Mouse (Mus musculus) stomach, postnatal 0 days (tissue): Measurements from ENCODE around the gene Col25a1. TPM values are rescaled to one million over a fixed set of nuclear protein-coding genes. Genes with fewer than 3 reads are reported as not detected.

Experiments
- ATAC-seq: fragments of 200-750 bp; cut with Nextera tagmentation; 2 replicates; pipeline ENCODE4 v1.8.0; 2017; ENCODE audit not compliant: low FRiP score, low TSS enrichment
- DNase-seq: peaks from one replicate; pipeline ENCODE4 v3.0.0-alpha.2; 2016; ENCODE audit warnings: low spot score
- H3K27ac ChIP-seq: fragments of 300-500 bp; sonication (generic); replicated peaks from 2 replicates; pipeline ENCODE4 v1.5.1; 2014; ENCODE audit warnings: mild to moderate bottlenecking, control low read depth
- H3K27me3 ChIP-seq: fragments of 300-500 bp; sonication (generic); 2 replicates; pipeline ENCODE4 v1.6.1; 2014; ENCODE audit warnings: low read length; ENCODE audit not compliant: control insufficient read depth, insufficient read depth
- H3K36me3 ChIP-seq: fragments of 300-500 bp; sonication (generic); 2 replicates; pipeline ENCODE4 v1.6.1; 2014; ENCODE audit warnings: low read length, mixed read lengths; ENCODE audit not compliant: control insufficient read depth, insufficient read depth
- H3K4me1 ChIP-seq: fragments of 300-500 bp; sonication (generic); replicated peaks from 2 replicates; pipeline ENCODE4 v1.6.1; 2014; ENCODE audit warnings: antibody characterized with exemption; ENCODE audit not compliant: control insufficient read depth, insufficient read depth
- H3K4me2 ChIP-seq: fragments of 300-500 bp; sonication (generic); replicated peaks from 2 replicates; pipeline ENCODE4 v1.6.1; 2014; ENCODE audit warnings: low read depth, mild to moderate bottlenecking, control low read depth, moderate library complexity
- H3K4me3 ChIP-seq: fragments of 300-500 bp; sonication (generic); 2 replicates; pipeline ENCODE4 v1.5.1; 2014; ENCODE audit warnings: low read depth, low read length, control low read depth
- H3K9ac ChIP-seq: fragments of 300-500 bp; sonication (generic); 2 replicates; pipeline ENCODE4 v1.6.1; 2014; ENCODE audit warnings: mild to moderate bottlenecking, low read length, control low read depth, mixed read lengths
- H3K9me3 ChIP-seq: fragments of 300-500 bp; sonication (generic); 2 replicates; pipeline ENCODE4 v1.6.1; 2016; ENCODE audit warnings: low read length; ENCODE audit not compliant: control insufficient read depth
- CTCF ChIP-seq: IDR thresholded peaks from 2 replicates; pipeline ENCODE4 v1.5.1; 2016; ENCODE audit warnings: antibody characterized with exemption, low read depth, mild to moderate bottlenecking, moderate library complexity
- EP300 ChIP-seq: optimal IDR thresholded peaks from 2 replicates; pipeline ENCODE3; 2016; ENCODE audit warnings: antibody characterized with exemption
- WGBS: fragments of 180-500 bp; shearing (Covaris S2); extraction: QIAGEN DNeasy Blood & Tissue Kit; methylation state at CpG from one replicate; pipeline ENCODE4 v1.1.7; 2014; 5-methylcytosine and 5-hydroxymethylcytosine counted together
- polyA plus RNA-seq: library from polyadenylated mRNA; unstranded; fragments of >200 nt; fragmentation: Nextera tagmentation; extraction: Ambion mirVana; gene quantifications from 2 replicates; pipeline ENCODE4 v1.2.1, GENCODE M21; 2015

Col25a1 gene
- polyA plus RNA-seq, 1 experiment from 2014 or later, result 1.3 TPM

DNA sequence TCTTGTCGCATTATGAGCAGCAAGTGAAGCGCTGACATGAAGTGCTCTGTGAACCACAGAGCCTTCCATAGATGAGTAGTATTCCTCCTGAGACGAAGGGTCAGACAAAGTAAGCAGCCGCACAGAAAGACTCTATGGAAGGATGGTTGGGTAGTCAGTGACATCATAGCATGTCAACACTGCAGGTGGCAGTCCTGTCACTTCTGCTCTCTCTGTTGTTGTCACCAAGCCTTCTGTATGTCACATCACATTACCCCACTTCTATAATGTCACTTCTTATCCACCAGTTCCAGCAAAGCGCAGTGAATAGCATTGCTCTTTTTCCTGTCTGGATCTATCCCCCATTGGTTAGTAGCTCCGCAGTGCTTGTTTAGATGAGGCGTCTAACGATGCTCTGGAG, 351.2 kb downstream of the Col25a1 start:
- DNase-seq (no peak), ATAC-seq (no peak)
- no peaks in the 10 kb centered on the region for H3K4me1 ChIP-seq
- H3K4me2 ChIP-seq, result no peak overlapping the region
- no peak overlapping the region for H3K4me3 ChIP-seq
- 92% methylated on average over 8 of the region's 8 CpGs for WGBS
- H3K9ac ChIP-seq, result no peak overlapping the region
- H3K9me3 ChIP-seq, result no peaks in the 10 kb centered on the region
- no peak overlapping the region for H3K27ac ChIP-seq
- no peak for TF ChIP-seq CTCF
- H3K27me3 ChIP-seq, result no peaks in the 10 kb centered on the region
- no peaks in the 10 kb centered on the region for H3K36me3 ChIP-seq

GRCm38 (mm10) chr3:130488839-130489238, 357.5 kb downstream of the Col25a1 start:
- ATAC-seq, result no peak
- TF ChIP-seq CTCF (no peak), EP300 (no peak)
- Histone ChIP-seq H3K4me1 (no peaks in the 10 kb centered on the region), H3K27me3 (no peaks in the 10 kb centered on the region), H3K36me3 (no peaks in the 10 kb centered on the region), H3K27ac (no peak overlapping the region), H3K4me2 (no peak overlapping the region), H3K9me3 (no peaks in the 10 kb centered on the region), H3K4me3 (no peak overlapping the region), H3K9ac (no peak overlapping the region)
- DNase-seq, result no peak
- WGBS, result 70% methylated on average over 4 of the region's 4 CpGs

DNA sequence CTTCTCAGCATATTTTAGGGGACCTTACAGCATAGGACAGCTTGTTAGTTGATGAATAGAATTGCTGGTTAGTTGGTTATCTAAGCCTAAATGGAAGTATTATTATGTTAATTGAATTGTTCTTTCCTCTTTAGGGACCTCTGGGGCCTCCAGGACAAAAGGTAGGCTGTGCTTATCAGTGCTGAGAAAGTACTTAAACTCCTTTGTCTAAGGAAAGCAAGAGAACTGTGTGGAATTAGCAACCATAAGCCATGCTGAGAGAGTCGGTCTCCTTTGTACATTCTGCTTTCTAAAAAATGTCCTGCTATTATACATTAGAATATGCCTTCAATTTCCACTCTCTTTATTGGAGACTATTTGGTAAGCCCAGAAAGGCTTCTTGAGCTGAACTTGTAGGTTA, 362.9 kb downstream of the Col25a1 start:
- Histone ChIP-seq H3K27me3 (no peaks in the 10 kb centered on the region), H3K9ac (no peak overlapping the region), H3K4me3 (no peak overlapping the region), H3K36me3 (no peaks in the 10 kb centered on the region), H3K4me1 (no peaks in the 10 kb centered on the region), H3K4me2 (no peak overlapping the region), H3K9me3 (no peaks in the 10 kb centered on the region), H3K27ac (no peak overlapping the region)
- 62% methylated on average over 1 of the region's 1 CpGs for WGBS
- no peak for ATAC-seq
- no peak for TF ChIP-seq CTCF
- TF ChIP-seq EP300, result no peak
- DNase-seq, result no peak

DNA sequence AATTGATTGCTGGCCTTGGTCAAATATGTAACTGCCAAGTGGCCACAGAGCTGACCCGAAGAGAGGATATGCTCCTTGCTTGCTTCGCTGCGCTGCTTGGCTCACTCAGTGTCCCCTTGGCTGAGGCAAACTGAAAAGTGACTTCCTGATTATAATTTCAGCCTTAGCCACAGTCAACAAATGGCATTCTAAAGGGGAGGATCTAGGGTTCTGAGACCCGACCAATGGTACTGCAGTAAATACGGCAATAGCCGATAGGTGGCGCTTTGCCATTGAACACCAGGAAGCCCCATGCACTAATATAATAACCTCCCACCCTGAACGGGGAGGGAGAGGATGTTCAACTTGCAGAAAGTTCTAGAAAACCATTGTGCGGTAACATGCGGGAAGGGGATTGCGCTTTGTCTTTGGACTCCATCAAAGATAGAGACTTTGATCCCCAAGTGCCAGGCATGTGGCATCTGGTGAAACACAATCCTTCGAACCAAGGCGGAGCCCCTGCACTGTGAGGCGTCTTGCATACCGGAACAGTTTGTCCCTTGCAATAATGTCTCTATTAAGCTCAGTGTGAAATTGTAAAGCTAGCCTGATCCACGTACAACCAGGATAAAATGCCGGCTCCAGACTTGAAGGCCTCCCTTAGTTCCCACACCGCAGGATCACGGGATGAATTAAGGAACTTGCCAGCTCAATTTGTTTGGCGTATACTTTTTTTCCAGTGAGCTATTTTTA, 363.5 kb downstream of the Col25a1 start:
- no peaks in the 10 kb centered on the region for H3K27me3 ChIP-seq
- DNase-seq, result no peak
- no peaks in the 10 kb centered on the region for H3K36me3 ChIP-seq
- no peaks in the 10 kb centered on the region for H3K4me1 ChIP-seq
- no peak overlapping the region for H3K4me3 ChIP-seq
- no peaks in the 10 kb centered on the region for H3K9me3 ChIP-seq
- no peak for ATAC-seq
- no peak overlapping the region for H3K27ac ChIP-seq
- H3K9ac ChIP-seq, result no peak overlapping the region
- 71% methylated on average over 20 of the region's 20 CpGs for WGBS
- no peak overlapping the region for H3K4me2 ChIP-seq
- TF ChIP-seq EP300, result no peak
- peak; percentile 44 for TF ChIP-seq CTCF

DNA sequence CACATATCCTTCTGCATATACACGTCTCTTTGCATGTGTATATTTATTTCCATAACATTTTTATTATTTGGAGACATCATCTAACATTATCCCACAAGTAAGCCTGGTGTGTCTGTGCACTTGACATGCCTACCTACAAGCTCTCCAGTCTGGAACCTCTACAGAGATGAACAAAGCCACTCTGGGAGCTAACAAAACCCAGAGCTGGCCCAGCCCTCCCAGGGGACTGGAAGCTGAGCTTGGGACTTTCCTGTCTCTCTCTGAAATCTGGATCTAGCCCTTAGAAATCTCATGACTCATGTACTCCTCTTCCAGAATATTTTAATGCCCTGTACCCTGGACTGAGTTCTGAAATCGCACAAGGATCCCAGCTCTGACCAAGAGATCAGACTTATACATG, 365.7 kb downstream of the Col25a1 start:
- H3K27me3 ChIP-seq, result no peaks in the 10 kb centered on the region
- DNase-seq (no peak), ATAC-seq (no peak)
- no peak overlapping the region for H3K4me3 ChIP-seq
- no peak overlapping the region for H3K4me2 ChIP-seq
- H3K4me1 ChIP-seq, result no peaks in the 10 kb centered on the region
- H3K9ac ChIP-seq, result no peak overlapping the region
- no peak for TF ChIP-seq CTCF
- TF ChIP-seq EP300, result no peak
- no peaks in the 10 kb centered on the region for H3K36me3 ChIP-seq
- no peak overlapping the region for H3K27ac ChIP-seq
- WGBS, result 79% methylated on average over 2 of the region's 2 CpGs
- no peaks in the 10 kb centered on the region for H3K9me3 ChIP-seq

DNA sequence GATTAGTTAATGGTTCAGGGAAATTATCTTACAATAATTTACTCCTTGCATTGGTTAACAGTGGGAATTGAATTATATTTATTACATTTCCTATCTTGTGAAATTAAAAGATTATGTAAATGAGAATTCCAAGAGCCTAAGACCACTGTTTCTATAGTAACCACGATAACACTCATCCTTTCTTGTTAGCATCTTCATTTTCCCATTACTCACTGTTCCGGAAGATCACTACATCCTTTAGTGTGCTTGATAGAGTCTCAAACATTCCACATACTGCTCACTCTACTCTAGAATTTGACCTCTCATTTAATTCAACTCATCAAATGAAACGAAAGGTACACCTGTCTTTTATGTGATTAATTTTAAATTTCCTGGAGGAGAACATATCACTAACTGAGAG, 370.4 kb downstream of the Col25a1 start:
- H3K4me1 ChIP-seq, result no peaks in the 10 kb centered on the region
- no peak for TF ChIP-seq CTCF
- no peak for TF ChIP-seq EP300
- H3K9me3 ChIP-seq, result no peaks in the 10 kb centered on the region
- no peaks in the 10 kb centered on the region for H3K27me3 ChIP-seq
- ATAC-seq (no peak), DNase-seq (no peak)
- no peaks in the 10 kb centered on the region for H3K36me3 ChIP-seq
- no peak overlapping the region for H3K9ac ChIP-seq
- H3K27ac ChIP-seq, result no peak overlapping the region
- 79% methylated on average over 3 of the region's 3 CpGs for WGBS
- H3K4me2 ChIP-seq, result no peak overlapping the region
- H3K4me3 ChIP-seq, result no peak overlapping the region
